Mouse (Mus musculus) frontal cortex, postnatal 14 days (tissue): ENCODE data around the gene Fam131c.

Experiments
- DNase-seq, 2 experiments: peaks; one replicate each; pipeline ENCODE4 v3.0.0; 2022; ENCODE audit warnings: low spot score in 2 of 2

The Fam131c gene

GRCm38 (mm10) chr4:141359222-141359621 is 8.8 kb upstream of the Fam131c start:
- DNase-seq, result no peak

- no peak for DNase-seq
These were observed 7.2 kb upstream of the Fam131c start for GRCm38 (mm10) chr4:141360846-141361245.

- DNase-seq, result peak; percentile 49 to 88
These were observed 5.0 kb upstream of the Fam131c start for GRCm38 (mm10) chr4:141362937-141363548.

- DNase-seq, result no peak
These were observed 2.9 kb upstream of the Fam131c start for GRCm38 (mm10) chr4:141365126-141365525.

- DNase-seq, result no peak
These were observed 2.1 kb upstream of the Fam131c start for GRCm38 (mm10) chr4:141365876-141366275.

GRCm38 (mm10) chr4:141372426-141372825 is 4.4 kb downstream of the Fam131c start:
- DNase-seq, result no peak

- no peak for DNase-seq
These were observed 11.7 kb downstream of the Fam131c start for GRCm38 (mm10) chr4:141379674-141380073.

- DNase-seq, result no peak
These were observed 14.4 kb downstream of the Fam131c start for GRCm38 (mm10) chr4:141382406-141382805.

- DNase-seq, result no peak
These were observed 17.3 kb downstream of the Fam131c start for GRCm38 (mm10) chr4:141385275-141385674.

GRCm38 (mm10) chr4:141386150-141386549 is 18.1 kb downstream of the Fam131c start:
- DNase-seq, result no peak

- peak; percentile 46 to 75 for DNase-seq
These were observed 19.2 kb downstream of the Fam131c start for GRCm38 (mm10) chr4:141387093-141387784.

GRCm38 (mm10) chr4:141387933-141388332 is 19.9 kb downstream of the Fam131c start:
- no peak for DNase-seq

- no peak for DNase-seq
These were observed 21.5 kb downstream of the Fam131c start for GRCm38 (mm10) chr4:141389366-141390150.

- DNase-seq, result no peak
These were observed 23.3 kb downstream of the Fam131c start for GRCm38 (mm10) chr4:141391293-141391692.

- no peak for DNase-seq
These were observed 26.7 kb downstream of the Fam131c start for GRCm38 (mm10) chr4:141394751-141395150.

- DNase-seq, result no peak
These were observed 29.8 kb downstream of the Fam131c start for GRCm38 (mm10) chr4:141397861-141398260.

- no peak for DNase-seq
These were observed 30.5 kb downstream of the Fam131c start, which contains the start of gene Clcnka for GRCm38 (mm10) chr4:141398545-141398944. TSS of gene Clcnka (minus strand) at chr4:141398724.

- no peak for DNase-seq
These were observed 32.2 kb downstream of the Fam131c start for GRCm38 (mm10) chr4:141400171-141400570.

GRCm38 (mm10) chr4:141404518-141405313 is 36.7 kb downstream of the Fam131c start:
- peak; percentile 78 to 94 for DNase-seq

- no peak for DNase-seq
These were observed 37.2 kb downstream of the Fam131c start for GRCm38 (mm10) chr4:141405314-141405622.

GRCm38 (mm10) chr4:141406516-141407299 is 38.7 kb downstream of the Fam131c start:
- no peak for DNase-seq
